Mouse (Mus musculus) hindbrain, embryonic 11.5 days (tissue): ENCODE measurements at regions not wholly inside any gene's neighbourhood (a gene's known extent, or its start where the extent isn't known, plus 50 kb on each side); places are given as distances from the start of the nearest gene placed in this dataset.

ENCODE experiments used
- ATAC-seq: fragments of 200-750 bp; cut with Nextera tagmentation; 2 replicates; pipeline ENCODE4 v1.8.0; 2017; ENCODE audit warnings: mild to moderate bottlenecking, moderate TSS enrichment, moderate library complexity; ENCODE audit not compliant: low FRiP score
- DNase-seq: peaks from one replicate; pipeline ENCODE4 v3.0.0-alpha.2; 2015; ENCODE audit warnings: low spot score
- H3K27ac ChIP-seq: fragments of 300-500 bp; sonication (generic); 2 replicates; pipeline ENCODE4 v1.5.1; 2014; ENCODE audit warnings: mild to moderate bottlenecking, low read depth, low read length
- H3K27me3 ChIP-seq: fragments of 300-500 bp; sonication (generic); 2 replicates; pipeline ENCODE4 v1.6.1; 2014; ENCODE audit warnings: mild to moderate bottlenecking, low read length, moderate library complexity, mixed read lengths; ENCODE audit not compliant: control insufficient read depth, insufficient read depth
- H3K36me3 ChIP-seq: fragments of 300-500 bp; sonication (generic); 2 replicates; pipeline ENCODE4 v1.6.1; 2014; ENCODE audit warnings: mild to moderate bottlenecking, low read length, moderate library complexity, mixed read lengths; ENCODE audit not compliant: control insufficient read depth, insufficient read depth
- H3K4me1 ChIP-seq: fragments of 300-500 bp; sonication (generic); replicated peaks from 2 replicates; pipeline ENCODE4 v1.6.1; 2014; ENCODE audit warnings: low read length, mixed read lengths; ENCODE audit not compliant: control insufficient read depth, insufficient read depth
- H3K4me2 ChIP-seq: fragments of 300-500 bp; sonication (generic); replicated peaks from 2 replicates; pipeline ENCODE4 v1.6.1; 2014; ENCODE audit warnings: mild to moderate bottlenecking, low read depth, low read length
- H3K4me3 ChIP-seq: fragments of 300-500 bp; sonication (generic); 2 replicates; pipeline ENCODE4 v1.5.1; 2014; ENCODE audit warnings: low read depth, low read length
- H3K9ac ChIP-seq: fragments of 300-500 bp; sonication (generic); 2 replicates; pipeline ENCODE4 v1.6.1; 2014; ENCODE audit warnings: low read depth, low read length
- H3K9me3 ChIP-seq: fragments of 300-500 bp; sonication (generic); 2 replicates; pipeline ENCODE4 v1.6.1; 2016; ENCODE audit warnings: low read length; ENCODE audit not compliant: control insufficient read depth
- WGBS: fragments of 180-500 bp; shearing (Covaris S2); extraction: QIAGEN DNeasy Blood & Tissue Kit; methylation state at CpG from one replicate; pipeline ENCODE4 v1.1.7; 2014; 5-methylcytosine and 5-hydroxymethylcytosine counted together

GRCm38 (mm10) chr2:45859901-45860331 lies 742.7 kb upstream of the Zeb2 start:
- WGBS, result 84% methylated on average over 4 of the region's 4 CpGs
- H3K27me3 ChIP-seq, result no peaks in the 10 kb centered on the region
- no peak overlapping the region for H3K9ac ChIP-seq
- no peaks in the 10 kb centered on the region for H3K9me3 ChIP-seq
- H3K27ac ChIP-seq, result no peak overlapping the region
- H3K4me2 ChIP-seq, result no peak overlapping the region
- H3K4me1 ChIP-seq, result no peaks in the 10 kb centered on the region
- DNase-seq, result no peak
- no peak for ATAC-seq
- H3K4me3 ChIP-seq, result no peak overlapping the region
- H3K36me3 ChIP-seq, result no peaks in the 10 kb centered on the region

GRCm38 (mm10) chr2:45859445-45859844 lies 742.2 kb upstream of the Zeb2 start:
- no peak overlapping the region for H3K27ac ChIP-seq
- ATAC-seq (no peak), DNase-seq (no peak)
- H3K9ac ChIP-seq, result no peak overlapping the region
- no peak overlapping the region for H3K4me3 ChIP-seq
- no peaks in the 10 kb centered on the region for H3K27me3 ChIP-seq
- 90% methylated on average over 6 of the region's 6 CpGs for WGBS
- H3K4me2 ChIP-seq, result no peak overlapping the region
- H3K9me3 ChIP-seq, result no peaks in the 10 kb centered on the region
- H3K36me3 ChIP-seq, result no peaks in the 10 kb centered on the region
- H3K4me1 ChIP-seq, result no peaks in the 10 kb centered on the region

- no peak overlapping the region for H3K27ac ChIP-seq
- 95% methylated on average over 6 of the region's 6 CpGs for WGBS
- no peak overlapping the region for H3K4me2 ChIP-seq
- H3K4me1 ChIP-seq, result no peaks in the 10 kb centered on the region
- DNase-seq (no peak), ATAC-seq (no peak)
- no peaks in the 10 kb centered on the region for H3K9me3 ChIP-seq
- no peaks in the 10 kb centered on the region for H3K36me3 ChIP-seq
- H3K27me3 ChIP-seq, result no peaks in the 10 kb centered on the region
- no peak overlapping the region for H3K9ac ChIP-seq
- H3K4me3 ChIP-seq, result no peak overlapping the region
Observed at GRCm38 (mm10) chr2:45850018-45850605, 732.9 kb upstream of the Zeb2 start.

GRCm38 (mm10) chr2:45840389-45840788 lies 723.2 kb upstream of the Zeb2 start:
- Histone ChIP-seq H3K27me3 (no peaks in the 10 kb centered on the region), H3K36me3 (no peaks in the 10 kb centered on the region), H3K9ac (no peak overlapping the region), H3K27ac (no peak overlapping the region), H3K4me2 (no peak overlapping the region), H3K9me3 (no peaks in the 10 kb centered on the region), H3K4me1 (no peaks in the 10 kb centered on the region), H3K4me3 (no peak overlapping the region)
- DNase-seq, result no peak
- ATAC-seq, result no peak

DNA sequence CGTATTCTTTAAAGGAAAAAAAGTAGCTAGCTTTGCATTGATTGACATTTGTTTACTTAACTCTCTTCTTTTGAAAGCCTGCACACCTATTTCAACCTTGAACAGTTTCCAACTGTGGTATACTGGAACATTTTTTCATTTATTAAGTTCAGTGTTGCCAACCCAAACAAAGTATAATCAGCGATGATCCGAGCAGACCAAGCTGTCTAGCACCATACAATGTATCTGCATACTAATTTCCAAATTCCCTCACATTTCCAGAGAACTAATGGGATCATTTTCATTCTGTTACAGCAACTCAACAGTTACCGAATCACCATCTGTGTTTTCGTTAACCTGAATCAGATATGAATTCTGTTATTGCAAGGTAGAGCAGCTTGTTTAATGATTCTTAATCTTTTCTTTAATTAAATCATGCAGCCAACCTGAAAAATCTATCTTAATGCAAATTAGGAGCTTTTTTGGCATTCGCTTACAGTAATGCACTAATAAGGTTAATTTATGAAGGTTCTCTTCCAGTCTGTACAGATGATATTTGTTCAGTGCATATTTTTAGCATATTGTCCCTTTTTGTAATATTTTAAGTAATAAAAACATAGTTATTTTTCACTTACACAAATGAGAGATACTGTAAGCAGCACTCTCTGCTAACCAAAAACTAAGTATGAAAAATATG lies 719.5 kb upstream of the Zeb2 start:
- Histone ChIP-seq H3K4me1 (no peaks in the 10 kb centered on the region), H3K9me3 (no peaks in the 10 kb centered on the region), H3K27me3 (no peaks in the 10 kb centered on the region), H3K36me3 (no peaks in the 10 kb centered on the region), H3K4me2 (no peak overlapping the region), H3K27ac (no peak overlapping the region), H3K9ac (no peak overlapping the region), H3K4me3 (no peak overlapping the region)
- DNase-seq (no peak), ATAC-seq (no peak)
- WGBS, result 90% methylated on average over 6 of the region's 6 CpGs

DNA sequence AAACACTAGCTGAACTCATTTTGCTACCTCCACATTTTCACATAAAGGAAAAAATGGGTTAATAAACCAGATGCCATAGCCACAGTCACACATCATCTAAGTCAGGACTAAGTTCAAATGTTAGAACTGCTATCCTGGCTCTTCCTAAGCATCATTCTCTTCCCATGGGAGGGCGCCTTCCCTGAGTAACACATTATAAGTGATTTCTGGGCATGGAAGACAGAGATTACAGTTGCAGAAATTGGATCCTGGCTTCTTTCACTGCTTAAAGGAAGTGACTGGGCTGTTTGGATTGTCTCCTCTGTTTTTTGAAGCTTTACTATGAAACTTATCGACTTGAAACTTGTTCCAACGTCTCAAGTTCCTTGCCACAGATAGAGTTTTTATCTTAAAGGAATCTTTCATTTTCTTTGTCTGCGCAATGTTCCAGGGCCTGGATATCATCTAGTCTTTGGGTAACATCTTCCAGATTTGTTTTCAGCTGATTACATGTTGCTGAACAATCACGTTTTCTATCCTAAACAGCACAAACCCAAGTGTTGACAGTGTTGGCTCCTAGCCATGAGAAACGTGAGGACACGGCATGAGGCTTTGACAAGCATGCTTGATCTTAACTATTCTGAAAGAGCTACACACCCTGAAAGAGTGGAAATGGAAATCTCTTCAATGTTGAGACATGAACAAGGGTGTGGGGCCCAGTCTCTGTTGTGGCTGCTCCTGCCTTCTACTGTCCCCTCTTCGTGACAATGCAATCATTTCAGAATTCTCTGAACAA lies 700.9 kb upstream of the Zeb2 start:
- Histone ChIP-seq H3K9me3 (no peaks in the 10 kb centered on the region), H3K36me3 (no peaks in the 10 kb centered on the region), H3K4me3 (no peak overlapping the region), H3K27ac (no peak overlapping the region), H3K9ac (no peak overlapping the region), H3K4me1 (no peaks in the 10 kb centered on the region), H3K27me3 (no peaks in the 10 kb centered on the region), H3K4me2 (no peak overlapping the region)
- ATAC-seq (no peak), DNase-seq (no peak)
- 87% methylated on average over 8 of the region's 8 CpGs for WGBS

- no peak overlapping the region for H3K4me3 ChIP-seq
- H3K27ac ChIP-seq, result no peak overlapping the region
- no peaks in the 10 kb centered on the region for H3K36me3 ChIP-seq
- H3K9ac ChIP-seq, result no peak overlapping the region
- no peaks in the 10 kb centered on the region for H3K4me1 ChIP-seq
- WGBS, result 89% methylated on average over 4 of the region's 4 CpGs
- H3K9me3 ChIP-seq, result no peaks in the 10 kb centered on the region
- no peaks in the 10 kb centered on the region for H3K27me3 ChIP-seq
- no peak overlapping the region for H3K4me2 ChIP-seq
- ATAC-seq (no peak), DNase-seq (no peak)
Observed at GRCm38 (mm10) chr2:45814741-45815140, 697.5 kb upstream of the Zeb2 start.

GRCm38 (mm10) chr2:45805329-45805728 lies 688.1 kb upstream of the Zeb2 start:
- Histone ChIP-seq H3K4me3 (no peak overlapping the region), H3K27me3 (no peaks in the 10 kb centered on the region), H3K36me3 (no peaks in the 10 kb centered on the region), H3K9ac (no peak overlapping the region), H3K27ac (no peak overlapping the region), H3K9me3 (no peaks in the 10 kb centered on the region), H3K4me1 (no peaks in the 10 kb centered on the region), H3K4me2 (no peak overlapping the region)
- no peak for ATAC-seq
- 72% methylated on average over 2 of the region's 2 CpGs for WGBS
- no peak for DNase-seq

- no peak for DNase-seq
- ATAC-seq, result no peak
Observed at GRCm38 (mm10) chr2:45800131-45800530, 682.9 kb upstream of the Zeb2 start.

More at GRCm38 (mm10) chr2:45800131-45800530, 682.9 kb upstream of the Zeb2 start:
- Histone ChIP-seq H3K9ac (no peak overlapping the region), H3K4me3 (no peak overlapping the region), H3K27me3 (no peaks in the 10 kb centered on the region), H3K4me1 (no peaks in the 10 kb centered on the region), H3K9me3 (no peaks in the 10 kb centered on the region), H3K27ac (no peak overlapping the region), H3K36me3 (no peaks in the 10 kb centered on the region), H3K4me2 (no peak overlapping the region)
- 82% methylated on average over 2 of the region's 2 CpGs for WGBS
